Mouse (Mus musculus) heart, postnatal 0 days (tissue): ENCODE results near the gene Gm20708.
A peak's percentile ranks its signal among the peaks of the same experiment; 100 is the strongest.

Source experiments
- CTCF ChIP-seq: IDR thresholded peaks from 2 replicates; pipeline ENCODE4 v1.5.1; 2016; ENCODE audit warnings: antibody characterized with exemption, control low read depth, low read depth
- EP300 ChIP-seq: IDR thresholded peaks from 2 replicates; pipeline ENCODE4 v1.6.1; 2016; ENCODE audit warnings: antibody characterized with exemption, low read depth

GRCm38 (mm10) chr11:117790286-117790685 is 19.2 kb upstream of the Gm20708 start:
- no peak for TF ChIP-seq EP300
- peak; percentile 79 for TF ChIP-seq CTCF
